Mouse (Mus musculus): ENCODE data around the gene Pear1.

The Pear1 gene

DNA sequence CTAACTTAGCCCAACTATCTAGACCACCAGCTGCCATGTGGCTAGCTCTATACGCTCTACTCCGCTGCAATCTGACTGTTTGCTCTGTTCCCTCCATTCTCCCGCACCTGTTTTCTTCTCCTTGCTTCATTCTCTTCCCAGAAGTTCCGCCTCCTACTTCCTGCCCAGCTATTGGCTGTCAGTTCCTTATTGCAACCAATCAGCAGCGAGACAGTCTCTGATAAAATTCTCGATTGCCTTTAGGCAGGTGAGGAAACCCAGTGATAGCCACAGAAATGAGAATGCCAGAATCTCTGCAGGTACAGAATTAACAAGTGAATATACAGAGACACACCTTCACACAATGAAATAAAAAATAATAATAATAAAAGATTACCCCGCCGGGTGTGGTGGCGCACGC lies 4.9 kb upstream of the Pear1 start:
- no peak for DNase-seq (ENCODE audit: low read depth, low spot score)
- Histone ChIP-seq H3K27me3 (ENCODE audit: control insufficient read depth, insufficient read depth, low read length, poor library complexity, severe bottlenecking) (no peaks in the 10 kb centered on the region), H3K36me3 (ENCODE audit: control insufficient read depth, insufficient read depth, low read length, poor library complexity, severe bottlenecking) (no peaks in the 10 kb centered on the region)

DNA sequence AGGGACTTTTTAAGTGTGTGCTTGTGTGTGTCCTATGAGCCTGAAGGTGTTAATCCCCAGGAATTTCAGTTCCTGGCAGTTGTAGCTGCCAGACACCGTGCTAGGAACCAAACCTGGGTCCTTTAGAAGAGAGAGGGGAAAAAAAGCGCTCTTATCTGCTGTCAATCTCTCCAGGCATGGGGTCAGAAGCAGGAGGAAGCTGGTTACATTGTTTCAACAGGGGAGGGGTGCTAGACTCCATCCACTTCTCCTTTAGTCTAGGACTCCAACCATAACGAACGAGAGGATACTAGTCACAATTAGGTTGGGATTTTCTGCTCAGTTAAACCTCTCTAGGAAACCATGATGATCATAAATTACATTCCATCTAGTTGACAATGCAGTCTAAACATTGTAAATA lies 4.3 kb upstream of the Pear1 start:
- Histone ChIP-seq H3K36me3 (ENCODE audit: control insufficient read depth, insufficient read depth, low read length, poor library complexity, severe bottlenecking) (no peaks in the 10 kb centered on the region), H3K27me3 (ENCODE audit: control insufficient read depth, insufficient read depth, low read length, poor library complexity, severe bottlenecking) (no peaks in the 10 kb centered on the region)
- DNase-seq (ENCODE audit: low read depth, low spot score): no peak

DNA sequence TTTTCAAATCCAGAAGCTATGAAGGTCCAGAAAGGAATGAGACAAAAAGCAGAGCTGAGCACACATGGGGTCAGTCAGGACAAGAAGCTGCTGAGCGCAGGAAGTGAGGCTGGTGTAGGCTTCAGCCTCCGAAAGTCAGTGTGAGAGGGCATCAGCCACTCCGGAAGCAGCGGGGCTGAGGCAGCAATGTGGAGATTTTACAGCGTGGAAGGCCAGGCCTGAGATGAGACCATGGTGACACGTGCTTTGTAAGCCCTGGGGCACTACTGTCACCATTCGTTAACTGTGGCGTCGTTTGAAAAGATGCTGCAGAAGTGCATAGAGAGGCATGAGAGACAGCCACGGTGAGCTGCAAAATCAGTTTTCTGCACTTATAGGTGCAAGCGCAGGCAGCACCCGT lies 5.9 kb downstream of the Pear1 start:
- no peak for DNase-seq (ENCODE audit: low read depth, low spot score)
- Histone ChIP-seq H3K27me3 (ENCODE audit: control insufficient read depth, insufficient read depth, low read length, poor library complexity, severe bottlenecking) (no peaks in the 10 kb centered on the region), H3K36me3 (ENCODE audit: control insufficient read depth, insufficient read depth, low read length, poor library complexity, severe bottlenecking) (no peaks in the 10 kb centered on the region)

DNA sequence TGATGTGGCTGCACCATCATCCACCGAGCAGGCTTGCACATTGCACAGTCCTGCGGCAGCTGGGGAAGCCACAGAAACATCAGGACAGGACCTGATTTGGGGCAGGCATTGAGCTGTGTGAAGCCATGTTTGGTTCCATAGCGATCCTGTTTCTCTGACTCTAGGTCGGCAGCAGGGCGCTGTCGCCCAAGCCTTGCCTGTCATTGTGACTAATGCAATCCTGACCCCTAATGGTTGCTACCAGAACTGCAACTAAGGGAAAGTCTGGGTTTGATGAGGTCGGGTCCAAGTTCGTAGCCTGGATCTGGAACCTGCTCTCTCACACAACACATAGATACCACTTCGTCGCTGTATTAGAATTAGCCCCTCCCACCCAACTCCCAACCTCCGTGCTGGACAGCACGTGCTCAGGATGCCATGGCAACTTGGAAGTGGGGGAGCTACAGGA lies 7.4 kb downstream of the Pear1 start:
- DNase-seq (ENCODE audit: low read depth, low spot score): peak; percentile 88
- Histone ChIP-seq H3K27me3 (ENCODE audit: control insufficient read depth, insufficient read depth, low read length, poor library complexity, severe bottlenecking) (no peaks in the 10 kb centered on the region), H3K36me3 (ENCODE audit: control insufficient read depth, insufficient read depth, low read length, poor library complexity, severe bottlenecking) (no peaks in the 10 kb centered on the region)

DNA sequence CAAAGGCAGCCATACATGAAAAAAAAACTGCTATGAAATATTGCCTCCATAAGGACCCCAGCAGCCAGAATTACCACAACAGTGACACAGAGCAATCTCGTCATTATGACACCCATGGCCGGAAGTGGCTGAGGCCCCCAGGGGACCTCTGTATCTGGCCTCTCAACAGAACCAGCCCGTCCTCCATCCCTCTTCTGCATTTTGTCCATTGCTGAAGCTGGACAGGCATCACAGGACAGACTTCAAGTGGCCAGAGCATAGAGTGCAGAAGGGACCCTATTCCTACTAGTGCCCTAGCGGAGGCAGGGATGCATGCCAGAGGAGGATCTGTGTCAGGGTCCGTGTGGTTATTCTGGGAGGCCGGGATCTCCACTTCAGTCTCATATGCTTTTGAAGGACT lies 7.9 kb downstream of the Pear1 start:
- DNase-seq (ENCODE audit: low read depth, low spot score): no peak
- H3K36me3 ChIP-seq (ENCODE audit: control insufficient read depth, insufficient read depth, low read length, poor library complexity, severe bottlenecking): no peaks in the 10 kb centered on the region

DNA sequence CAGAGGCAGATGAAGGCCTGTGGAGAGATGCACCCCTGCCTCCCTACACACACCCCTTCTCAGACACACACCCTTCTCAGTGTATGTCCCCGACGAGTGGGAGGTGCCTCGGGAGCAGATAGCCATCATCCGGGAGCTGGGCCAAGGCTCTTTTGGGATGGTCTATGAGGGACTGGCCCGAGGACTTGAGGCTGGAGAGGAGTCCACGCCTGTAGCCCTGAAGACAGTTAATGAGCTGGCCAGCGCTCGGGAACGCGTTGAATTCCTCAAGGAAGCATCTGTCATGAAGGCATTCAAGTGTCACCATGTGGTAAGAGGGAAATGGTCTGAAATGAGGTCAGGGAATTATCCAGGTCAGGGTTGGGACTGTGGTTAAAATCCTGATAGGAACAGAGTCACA lies 11.2 kb downstream of the Pear1 start:
- no peaks in the 10 kb centered on the region for H3K36me3 ChIP-seq (ENCODE audit: control insufficient read depth, insufficient read depth, low read length, poor library complexity, severe bottlenecking)
- no peaks in the 10 kb centered on the region for H3K27me3 ChIP-seq (ENCODE audit: control insufficient read depth, insufficient read depth, low read length, poor library complexity, severe bottlenecking)
- DNase-seq (ENCODE audit: low read depth, low spot score): no peak

More for the DNA sequence above, 7.9 kb downstream of the Pear1 start:
- H3K27me3 ChIP-seq (ENCODE audit: control insufficient read depth, insufficient read depth, low read length, poor library complexity, severe bottlenecking): no peaks in the 10 kb centered on the region

DNA sequence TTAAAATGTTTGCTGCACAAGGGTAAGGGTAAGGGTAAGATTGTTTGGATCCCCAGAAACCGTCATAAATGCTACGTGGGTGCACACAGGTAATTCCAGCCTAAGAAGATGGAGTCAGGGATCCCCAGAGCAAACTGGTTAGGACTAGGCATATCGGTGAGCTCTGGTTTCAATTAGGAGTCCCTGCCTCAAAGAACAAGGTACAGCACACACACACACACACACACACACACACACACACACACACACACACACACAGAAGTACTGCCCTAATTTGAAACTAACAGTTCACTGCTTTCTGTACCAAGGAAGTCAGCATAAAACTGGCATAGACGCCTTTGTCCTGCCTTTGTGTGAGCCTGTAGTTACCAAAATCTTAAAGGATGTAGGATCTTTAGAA lies 11.7 kb downstream of the Pear1 start:
- H3K36me3 ChIP-seq (ENCODE audit: control insufficient read depth, insufficient read depth, low read length, poor library complexity, severe bottlenecking): no peaks in the 10 kb centered on the region
- H3K27me3 ChIP-seq (ENCODE audit: control insufficient read depth, insufficient read depth, low read length, poor library complexity, severe bottlenecking): no peaks in the 10 kb centered on the region
- no peak for DNase-seq (ENCODE audit: low read depth, low spot score)

DNA sequence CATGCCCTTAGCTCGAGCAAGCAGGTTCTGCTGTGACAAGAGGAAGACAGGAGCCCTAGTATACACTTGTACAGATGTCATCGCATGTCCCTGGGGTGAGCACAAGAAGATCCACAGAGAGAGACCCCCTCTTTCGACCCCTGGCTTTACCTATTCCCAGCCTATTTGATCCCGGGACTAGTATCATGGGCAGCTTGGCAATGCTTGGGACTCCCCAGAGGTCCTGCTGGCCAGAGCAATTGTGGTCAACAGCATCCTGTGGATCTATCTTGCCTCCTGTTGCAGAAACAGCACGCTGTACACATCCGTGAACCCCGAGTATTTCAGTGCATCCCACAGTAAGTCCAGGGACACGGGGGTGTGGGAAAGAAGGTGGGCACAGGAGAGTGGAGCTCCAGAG lies 12.8 kb downstream of the Pear1 start:
- Histone ChIP-seq H3K36me3 (ENCODE audit: control insufficient read depth, insufficient read depth, low read length, poor library complexity, severe bottlenecking) (no peaks in the 10 kb centered on the region), H3K27me3 (ENCODE audit: control insufficient read depth, insufficient read depth, low read length, poor library complexity, severe bottlenecking) (no peaks in the 10 kb centered on the region)
- no peak for DNase-seq (ENCODE audit: low read depth, low spot score)

DNA sequence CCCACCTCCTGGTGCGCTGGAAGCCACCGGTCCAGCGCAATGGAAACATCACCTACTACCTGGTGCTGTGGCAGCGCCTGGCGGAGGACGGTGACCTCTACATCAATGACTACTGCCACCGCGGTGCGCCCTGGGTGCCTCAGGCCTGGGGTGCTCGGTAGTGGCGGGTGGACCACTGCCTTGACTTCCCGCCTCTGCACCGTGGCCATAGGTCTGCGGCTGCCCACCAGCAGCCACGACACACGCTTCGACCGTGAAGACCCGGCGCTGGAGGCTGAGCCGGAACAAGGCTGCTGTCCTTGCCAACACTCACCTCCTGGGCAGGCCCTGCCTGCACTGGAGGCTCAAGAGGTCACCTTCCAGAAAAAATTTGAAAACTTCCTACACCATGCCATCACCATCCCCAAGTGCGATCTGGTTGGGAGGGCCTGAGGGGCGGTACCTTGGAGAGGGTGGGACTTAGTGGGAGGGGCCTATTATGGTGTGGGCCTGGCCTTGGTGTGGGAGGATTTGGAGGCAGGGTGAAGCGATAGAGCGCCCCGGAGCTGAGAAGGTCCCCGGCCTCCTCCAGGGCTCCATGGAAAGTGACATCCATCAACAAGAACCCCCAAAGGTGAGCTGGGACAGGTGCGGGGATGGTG lies 14.7 kb downstream of the Pear1 start:
- no peaks in the 10 kb centered on the region for H3K36me3 ChIP-seq (ENCODE audit: control insufficient read depth, insufficient read depth, low read length, poor library complexity, severe bottlenecking)
- no peak for DNase-seq (ENCODE audit: low read depth, low spot score)
- H3K27me3 ChIP-seq (ENCODE audit: control insufficient read depth, insufficient read depth, low read length, poor library complexity, severe bottlenecking): no peaks in the 10 kb centered on the region

DNA sequence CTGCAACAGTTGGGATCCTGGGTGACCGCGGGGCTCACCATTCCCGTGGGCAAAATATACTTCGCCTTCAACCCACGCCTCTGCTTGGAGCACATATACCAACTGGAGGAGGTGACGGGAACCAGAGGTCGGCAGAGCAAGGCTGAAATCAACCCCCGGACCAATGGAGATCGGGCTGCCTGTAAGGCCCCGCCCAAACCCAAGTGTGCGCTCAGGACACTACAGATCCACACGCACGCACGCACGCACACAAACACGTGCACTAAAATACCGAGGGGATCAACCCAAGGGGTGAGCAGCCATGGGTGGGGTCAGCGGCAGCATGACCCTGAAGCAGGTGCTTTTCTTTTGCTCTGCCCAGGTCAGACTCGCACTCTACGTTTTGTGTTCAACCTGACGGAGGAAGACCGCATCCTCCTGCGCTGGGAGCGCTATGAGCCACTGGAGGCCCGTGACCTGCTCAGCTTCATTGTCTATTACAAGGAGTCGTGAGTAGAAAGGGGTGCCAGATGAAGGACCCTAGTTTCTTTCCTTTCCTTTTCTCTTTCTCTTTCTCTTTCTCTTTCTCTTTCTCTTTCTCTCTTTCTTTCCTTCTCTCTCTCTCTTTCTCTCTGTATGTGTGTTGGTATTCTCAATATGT lies 19.9 kb downstream of the Pear1 start:
- peak; percentile 41 for DNase-seq (ENCODE audit: low read depth, low spot score)
- no peaks in the 10 kb centered on the region for H3K36me3 ChIP-seq (ENCODE audit: control insufficient read depth, insufficient read depth, low read length, poor library complexity, severe bottlenecking)
- H3K27me3 ChIP-seq (ENCODE audit: control insufficient read depth, insufficient read depth, low read length, poor library complexity, severe bottlenecking): no peaks in the 10 kb centered on the region

DNA sequence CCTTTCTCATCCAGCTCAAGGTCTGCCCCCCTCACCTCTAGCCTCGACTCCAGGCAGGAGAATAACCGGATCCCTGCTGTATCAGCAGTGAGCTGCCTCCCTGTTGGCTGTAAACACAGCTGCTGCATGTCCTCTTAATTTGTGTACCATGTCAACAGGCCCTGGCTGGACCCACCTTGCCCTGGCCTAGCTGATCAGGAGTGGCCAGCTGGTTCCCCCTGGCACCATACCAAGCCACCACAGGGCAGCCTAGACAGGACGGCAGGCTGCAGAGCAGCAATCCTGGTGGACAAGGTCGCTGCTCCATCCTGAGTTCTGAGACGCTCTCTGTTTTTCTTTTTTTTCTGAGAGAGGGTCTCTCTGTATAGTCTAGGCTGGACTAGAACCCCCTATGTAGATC lies 22.4 kb downstream of the Pear1 start:
- no peaks in the 10 kb centered on the region for H3K36me3 ChIP-seq (ENCODE audit: control insufficient read depth, insufficient read depth, low read length, poor library complexity, severe bottlenecking)
- H3K27me3 ChIP-seq (ENCODE audit: control insufficient read depth, insufficient read depth, low read length, poor library complexity, severe bottlenecking): no peaks in the 10 kb centered on the region
- no peak for DNase-seq (ENCODE audit: low read depth, low spot score)

DNA sequence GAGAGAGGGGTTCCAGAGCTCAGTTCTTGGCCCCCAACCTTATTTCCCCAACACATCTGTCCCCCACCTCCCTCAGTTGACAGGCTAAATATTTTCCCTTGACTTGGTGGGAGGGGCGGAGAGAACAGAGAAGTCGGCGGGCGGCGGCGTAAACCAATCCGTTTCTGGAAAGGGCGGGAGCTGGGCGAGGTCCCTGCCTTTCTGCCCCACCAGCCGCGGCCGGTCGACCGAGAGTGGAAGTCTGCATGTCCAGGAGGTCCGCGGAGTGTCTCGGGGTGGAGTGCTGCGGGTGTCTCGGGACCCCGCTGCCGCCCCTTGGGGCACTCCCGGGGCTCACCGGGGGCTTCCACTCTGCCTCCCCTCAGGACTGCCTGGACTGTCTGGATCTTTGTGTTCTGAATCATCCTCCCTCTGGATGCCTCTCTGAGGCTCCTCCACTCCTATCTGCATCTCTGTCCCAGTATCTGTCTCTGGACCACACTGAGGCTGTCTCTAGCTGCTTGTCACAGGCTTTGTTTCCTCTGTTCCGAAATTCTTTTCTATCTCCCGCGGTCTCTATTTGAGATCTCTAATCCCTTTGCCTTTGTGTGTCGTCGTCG lies 27.3 kb downstream of the Pear1 start, which contains the start of gene Insrr:
Gene Insrr (plus strand): TSS at position 216 of the 599 bp plus-strand sequence.
- Histone ChIP-seq H3K36me3 (ENCODE audit: control insufficient read depth, insufficient read depth, low read length, poor library complexity, severe bottlenecking) (no peaks in the 10 kb centered on the region), H3K27me3 (ENCODE audit: control insufficient read depth, insufficient read depth, low read length, poor library complexity, severe bottlenecking) (no peaks in the 10 kb centered on the region)
- DNase-seq (ENCODE audit: low read depth, low spot score): no peak

DNA sequence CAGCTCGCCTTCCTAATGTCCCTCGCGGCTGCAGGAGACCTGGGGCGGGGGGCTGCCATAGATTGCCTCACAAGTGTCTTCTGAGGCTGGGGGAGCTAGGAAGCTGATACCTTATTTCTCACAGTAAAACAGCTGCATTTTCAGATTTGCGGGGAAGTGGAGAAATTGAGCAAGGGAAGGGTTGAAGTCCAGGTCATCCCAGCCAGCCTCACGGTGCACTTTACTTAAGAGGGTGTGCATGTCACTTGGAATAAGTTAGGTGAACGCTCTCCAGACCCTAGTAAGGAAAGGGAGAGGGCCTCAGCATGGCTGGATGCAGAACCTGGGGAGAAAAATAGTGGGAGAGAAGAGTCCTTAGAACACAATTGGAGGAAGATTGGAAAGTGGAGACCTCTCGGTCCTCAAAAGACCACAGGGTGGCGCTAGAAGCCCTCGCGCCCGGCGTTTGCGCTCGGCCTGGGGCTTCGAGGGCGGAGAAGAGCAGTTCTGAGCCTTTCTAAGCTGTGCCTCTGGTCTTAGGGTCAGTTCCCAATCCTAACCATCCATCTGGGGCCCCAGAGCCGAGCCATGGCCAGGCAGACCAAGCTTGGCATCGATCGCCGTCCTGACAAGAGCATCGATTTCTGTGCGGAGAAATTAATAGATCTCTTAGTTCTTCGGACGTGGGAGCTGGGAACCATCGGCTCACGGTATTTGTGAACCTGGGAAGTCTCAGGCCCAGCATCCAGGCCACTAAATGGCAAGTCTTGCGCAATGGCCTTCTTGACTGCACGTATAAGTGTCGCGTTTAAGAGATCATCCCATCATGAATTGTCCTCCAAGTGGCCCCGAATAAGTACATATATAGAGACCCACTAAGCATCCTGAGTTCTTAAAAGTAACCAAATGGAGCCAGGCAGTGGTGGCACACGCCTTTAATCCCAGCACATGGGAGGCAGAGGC lies 28.5 kb downstream of the Pear1 start:
- H3K36me3 ChIP-seq (ENCODE audit: control insufficient read depth, insufficient read depth, low read length, poor library complexity, severe bottlenecking): no peaks in the 10 kb centered on the region
- peak; percentile 64 for DNase-seq (ENCODE audit: low read depth, low spot score)
- H3K27me3 ChIP-seq (ENCODE audit: control insufficient read depth, insufficient read depth, low read length, poor library complexity, severe bottlenecking): no peaks in the 10 kb centered on the region

DNA sequence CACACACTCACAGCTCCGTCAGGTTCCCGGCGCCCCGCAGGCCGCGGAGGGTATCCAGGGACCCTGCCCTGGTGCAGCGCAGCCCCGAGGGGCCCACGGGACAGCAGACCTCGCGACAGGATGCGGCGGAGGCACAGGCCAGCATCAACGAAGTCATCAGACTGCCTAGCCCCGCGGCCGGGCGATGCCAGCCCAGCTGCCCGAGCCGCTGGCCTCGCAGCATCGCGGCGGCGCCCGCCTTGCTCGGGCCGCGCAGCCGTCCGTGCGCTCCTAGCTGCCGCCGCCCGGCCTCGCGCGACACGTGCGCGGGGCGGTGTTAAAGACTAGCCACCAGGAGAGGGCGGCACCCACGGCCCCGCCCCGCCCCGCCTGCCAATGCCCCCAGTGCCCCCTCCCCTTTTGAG lies 29.2 kb downstream of the Pear1 start, which contains the start of gene Ntrk1:
Gene Ntrk1 (minus strand): TSS at position 241 of the 404 bp plus-strand sequence.
- DNase-seq (ENCODE audit: low read depth, low spot score): no peak
- Histone ChIP-seq H3K27me3 (ENCODE audit: control insufficient read depth, insufficient read depth, low read length, poor library complexity, severe bottlenecking) (no peaks in the 10 kb centered on the region), H3K36me3 (ENCODE audit: control insufficient read depth, insufficient read depth, low read length, poor library complexity, severe bottlenecking) (no peaks in the 10 kb centered on the region)

Data from splenic B cell, adult 2 months (primary cell).